Mouse (Mus musculus) G1E (cell line): ENCODE results near the gene Vamp8.

ENCODE experiments used
- CTCF ChIP-seq: IDR thresholded peaks from 2 replicates; pipeline ENCODE4 v1.5.1; 2012; ENCODE audit warnings: low read depth, low read length, inconsistent platforms, mixed read lengths
- TAL1 ChIP-seq: conservative IDR thresholded peaks from 2 replicates; pipeline ENCODE4 v1.6.1; 2012; ENCODE audit warnings: low read depth, low read length, inconsistent platforms, mixed read lengths

DNA sequence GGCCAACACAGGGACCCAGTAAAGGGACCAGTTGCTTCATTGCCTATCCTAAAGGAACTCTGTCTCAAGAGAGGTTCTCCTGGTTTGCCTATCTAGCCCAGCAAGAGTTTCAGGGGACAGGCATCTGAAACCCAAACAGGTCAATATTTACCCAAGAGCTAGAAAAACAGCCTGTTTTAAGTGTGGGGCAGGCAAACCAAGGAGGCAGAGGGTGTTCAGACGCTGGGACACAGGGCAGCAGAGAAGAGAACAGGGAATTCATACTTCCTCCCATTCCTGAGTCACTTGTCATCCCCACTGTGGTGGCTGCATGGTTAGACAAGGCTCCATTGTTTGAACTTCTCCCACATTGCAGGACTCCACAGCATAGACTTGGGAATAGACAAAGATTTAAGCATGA, 18.9 kb downstream of the Vamp8 start:
- TF ChIP-seq CTCF (no peak), TAL1 (no peak)
